Mouse (Mus musculus): ENCODE data around the gene Gm28048.

GRCm38 (mm10) chr11:22922546-22922945 lies 59.3 kb downstream of the Gm28048 start:
- TF ChIP-seq CTCF (IDR thresholded peaks at IDR 0.05; ENCODE audit: borderline replicate concordance, insufficient read depth, low read depth, low read length), result no peak
- no peak for TF ChIP-seq POLR2A (IDR thresholded peaks at IDR 0.05; ENCODE audit: borderline replicate concordance, insufficient read depth, low read length)

Data from cerebellum, adult 2 months (tissue).